Mouse (Mus musculus) G1E (cell line): ENCODE measurements around the gene Atp10a. TPM values are rescaled to one million over a fixed set of nuclear protein-coding genes. Genes with fewer than 3 reads are reported as not detected.

Experiments used
- ATAC-seq: 2 replicates; pipeline ENCODE4 v1.8.0; 2016; ENCODE audit warnings: mild to moderate bottlenecking; ENCODE audit not compliant: insufficient number of reproducible peaks, poor library complexity, low FRiP score, severe bottlenecking; ENCODE audit errors: extremely low read depth
- DNase-seq: peaks from one replicate; pipeline ENCODE4 v3.0.0; 2012; ENCODE audit warnings: low spot score
- H3K27me3 ChIP-seq: 2 replicates; pipeline ENCODE4 v1.6.1; 2012; ENCODE audit warnings: mild to moderate bottlenecking, low read length, inconsistent platforms; ENCODE audit not compliant: insufficient read depth
- H3K36me3 ChIP-seq: replicated peaks from 2 replicates; pipeline ENCODE3; 2012; ENCODE audit warnings: mild to moderate bottlenecking, inconsistent platforms
- H3K4me1 ChIP-seq: 2 replicates; pipeline ENCODE4 v1.6.1; 2012; ENCODE audit warnings: low read depth, low read length, inconsistent platforms, mixed read lengths; ENCODE audit not compliant: insufficient read depth
- H3K4me3 ChIP-seq: 2 replicates; pipeline ENCODE4 v1.5.1; 2012; ENCODE audit warnings: low read depth, mild to moderate bottlenecking, inconsistent platforms, low read length, moderate library complexity, mixed read lengths
- H3K9me3 ChIP-seq: replicated peaks from 2 replicates; pipeline ENCODE4 v1.6.1; 2012; ENCODE audit warnings: inconsistent platforms
- CTCF ChIP-seq: IDR thresholded peaks from 2 replicates; pipeline ENCODE4 v1.5.1; 2012; ENCODE audit warnings: low read depth, low read length, inconsistent platforms, mixed read lengths
- GATA1 ChIP-seq: IDR thresholded peaks from 2 replicates; pipeline ENCODE4 v1.6.1; 2012; ENCODE audit warnings: borderline replicate concordance, low read length, inconsistent platforms, mixed read lengths
- GATA2 ChIP-seq: IDR thresholded peaks from 2 replicates; pipeline ENCODE4 v1.6.1; 2012; ENCODE audit warnings: low read depth, low read length, inconsistent platforms, borderline replicate concordance
- POLR2AphosphoS5 ChIP-seq: IDR thresholded peaks from 2 replicates; pipeline ENCODE4 v1.6.1; 2012; ENCODE audit warnings: low read depth, low read length, inconsistent platforms; ENCODE audit not compliant: insufficient replicate concordance
- TAL1 ChIP-seq: conservative IDR thresholded peaks from 2 replicates; pipeline ENCODE4 v1.6.1; 2012; ENCODE audit warnings: low read depth, low read length, inconsistent platforms, mixed read lengths
- polyA plus RNA-seq: library from polyadenylated mRNA; stranded (reverse); fragments of >175 nt; gene quantifications from 2 replicates; pipeline ENCODE4 v1.2.3, GENCODE M21; 2012
- total RNA-seq, 2 experiments: library from RNA; stranded (forward) in 1 of 2; stranded (reverse) in 1 of 2; fragments of 200-1000 nt in 1 of 2; fragments of >200 nt in 1 of 2; fragmentation: Nextera tagmentation in 1 of 2; gene quantifications; 2 replicates each; pipeline ENCODE4 v1.2.3; 2014 to 2017

Gene Atp10a
- total and polyA plus RNA-seq, 3 experiments: not detected

DNA sequence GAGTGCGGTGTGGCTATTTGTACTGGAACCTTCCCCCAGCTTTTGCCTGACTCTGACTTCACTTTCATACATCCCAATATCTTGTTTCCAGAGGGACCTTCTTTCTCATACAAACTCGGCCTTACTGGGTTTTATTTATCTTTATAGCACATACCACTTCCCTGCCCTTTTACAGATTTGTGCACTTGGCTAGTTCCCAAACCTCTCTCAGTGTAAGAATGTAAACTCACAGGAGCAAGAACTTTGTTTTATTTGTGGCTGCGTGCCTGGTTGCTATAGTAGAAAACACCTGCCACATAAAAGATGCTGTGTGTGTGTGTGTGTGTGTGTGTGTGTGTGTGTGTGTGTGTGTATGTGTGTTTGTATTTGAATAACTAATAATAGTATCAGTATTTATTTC is 37.4 kb downstream of the Atp10a start:
- no peak for ATAC-seq
- no peaks in the 10 kb centered on the region for H3K36me3 ChIP-seq
- no peak for DNase-seq

DNA sequence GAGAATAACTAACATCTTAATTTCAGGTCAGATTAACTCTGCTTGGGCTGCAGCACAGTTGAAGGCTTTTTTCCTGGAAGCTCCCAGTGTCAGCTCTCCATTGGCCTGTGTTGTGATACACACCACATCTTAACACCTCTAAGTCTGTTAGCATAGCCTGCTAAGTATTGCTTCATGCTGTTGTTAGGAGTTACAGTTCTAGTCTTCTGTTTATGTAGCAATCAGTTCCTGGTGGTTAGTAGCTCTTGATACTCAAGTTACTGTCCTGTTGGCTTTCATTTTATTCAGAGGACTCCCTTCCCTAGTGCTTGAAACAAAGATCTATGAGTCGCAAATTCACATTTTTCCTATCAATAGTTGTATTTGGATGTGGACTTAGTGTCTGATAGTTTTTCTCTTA is 39.7 kb downstream of the Atp10a start:
- Histone ChIP-seq H3K36me3 (no peaks in the 10 kb centered on the region), H3K4me3 (no peak overlapping the region), H3K4me1 (no peaks in the 10 kb centered on the region), H3K9me3 (peaks cover 5% of the 10 kb centered on the region; the same call in 1 of the 2 replicates), H3K27me3 (no peaks in the 10 kb centered on the region)
- ATAC-seq: no peak
- TF ChIP-seq CTCF (no peak), POLR2AphosphoS5 (no peak), GATA1 (no peak), TAL1 (no peak), GATA2 (no peak)
- DNase-seq: no peak

More for the DNA sequence above, 37.4 kb downstream of the Atp10a start:
- no peak for TF ChIP-seq CTCF
- no peak for TF ChIP-seq GATA1
- TF ChIP-seq TAL1: no peak
- TF ChIP-seq POLR2AphosphoS5: no peak
- TF ChIP-seq GATA2: no peak
- H3K4me1 ChIP-seq: no peaks in the 10 kb centered on the region
- peaks cover 9% of the 10 kb centered on the region for H3K9me3 ChIP-seq
- H3K27me3 ChIP-seq: no peaks in the 10 kb centered on the region
- H3K4me3 ChIP-seq: no peak overlapping the region

DNA sequence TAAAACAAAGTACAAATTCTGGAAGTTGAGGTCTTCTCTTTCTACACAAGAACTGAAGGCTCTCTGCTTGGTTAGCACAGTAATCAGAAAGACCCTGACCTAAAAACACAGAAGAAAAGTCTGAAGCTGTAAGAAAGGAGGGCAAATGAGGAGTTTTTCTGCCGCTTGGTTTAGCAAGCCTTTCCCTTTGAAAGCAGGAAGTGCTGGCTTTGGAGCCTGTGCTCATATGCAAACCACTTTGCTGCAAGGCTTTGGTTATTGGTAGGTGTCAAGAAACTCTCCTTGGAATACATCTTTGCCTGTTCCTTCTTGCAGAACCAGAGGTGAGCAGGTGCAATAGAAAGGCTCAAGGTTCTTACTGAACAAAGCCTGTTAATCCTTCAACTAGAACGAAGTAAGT is 41.1 kb downstream of the Atp10a start:
- H3K4me1 ChIP-seq: no peaks in the 10 kb centered on the region
- no peak overlapping the region for H3K4me3 ChIP-seq
- no peaks in the 10 kb centered on the region for H3K27me3 ChIP-seq
- H3K9me3 ChIP-seq: peaks cover 3% of the 10 kb centered on the region; the same call in 1 of the 2 replicates
- H3K36me3 ChIP-seq: no peaks in the 10 kb centered on the region
- no peak for TF ChIP-seq TAL1
- TF ChIP-seq GATA2: no peak
- TF ChIP-seq POLR2AphosphoS5: no peak
- TF ChIP-seq GATA1: no peak
- no peak for TF ChIP-seq CTCF
- DNase-seq (no peak), ATAC-seq (no peak)

DNA sequence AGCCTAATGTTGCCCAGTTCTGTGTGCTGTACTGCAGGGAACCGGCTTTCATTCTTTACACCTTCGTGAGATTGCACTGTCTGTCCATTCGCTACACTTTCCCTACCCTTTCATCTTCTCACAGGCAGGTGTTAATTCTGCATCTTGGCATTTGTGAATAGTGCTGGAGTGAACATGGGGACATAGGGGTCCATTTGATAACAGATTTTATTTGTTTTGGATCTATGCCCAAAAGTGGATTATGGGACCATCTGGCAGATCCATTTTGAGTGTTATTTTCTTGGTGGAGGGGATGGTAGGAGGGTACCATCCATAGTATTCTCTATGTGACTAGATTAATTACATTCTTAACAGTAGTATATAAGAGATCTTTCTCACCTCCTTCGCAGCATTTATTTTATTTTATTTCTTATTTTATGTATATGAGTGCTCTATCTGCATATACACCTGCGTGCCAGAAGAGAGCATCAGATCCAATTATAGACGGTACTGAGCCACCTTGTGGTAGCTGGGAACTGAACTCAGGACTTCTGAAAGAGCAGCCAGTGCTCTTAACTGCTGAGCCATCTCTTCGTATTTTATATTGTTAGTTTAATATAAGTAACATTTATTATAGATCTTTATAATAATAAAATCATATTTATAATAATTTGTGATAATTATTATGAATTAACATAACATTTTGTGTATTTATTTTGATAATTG is 42.9 kb downstream of the Atp10a start:
- Histone ChIP-seq H3K4me1 (no peaks in the 10 kb centered on the region), H3K4me3 (no peak overlapping the region), H3K9me3 (peaks cover 8% of the 10 kb centered on the region; the same call in 1 of the 2 replicates), H3K36me3 (no peaks in the 10 kb centered on the region), H3K27me3 (no peaks in the 10 kb centered on the region)
- DNase-seq (no peak), ATAC-seq (no peak)
- TF ChIP-seq POLR2AphosphoS5 (no peak), TAL1 (no peak), GATA1 (no peak), CTCF (no peak), GATA2 (no peak)

DNA sequence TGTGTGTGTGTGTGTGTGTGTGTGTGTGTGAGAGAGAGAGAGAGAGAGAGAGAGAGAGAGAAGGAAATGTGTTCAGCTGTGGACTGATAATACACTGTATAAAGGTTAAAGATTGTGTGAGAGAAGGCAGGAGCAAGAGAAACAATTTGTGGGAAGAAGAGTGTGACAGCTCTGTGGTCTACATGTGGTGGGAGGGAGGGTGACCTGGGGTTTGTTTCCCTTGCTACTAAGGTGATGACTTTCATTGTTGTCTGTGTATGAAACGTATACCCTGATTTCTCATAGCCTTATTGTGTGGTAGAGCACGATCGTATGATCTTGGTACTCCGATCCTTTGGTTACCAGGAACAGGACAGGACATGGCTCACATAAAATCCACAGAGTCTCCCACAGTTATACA is 45.3 kb downstream of the Atp10a start:
- no peak overlapping the region for H3K4me3 ChIP-seq
- no peaks in the 10 kb centered on the region for H3K27me3 ChIP-seq
- no peak for DNase-seq
- no peak for TF ChIP-seq GATA2
- TF ChIP-seq POLR2AphosphoS5: no peak
- TF ChIP-seq TAL1: no peak
- no peaks in the 10 kb centered on the region for H3K4me1 ChIP-seq
- H3K9me3 ChIP-seq: peaks cover 8% of the 10 kb centered on the region; the same call in 1 of the 2 replicates
- ATAC-seq: no peak
- no peaks in the 10 kb centered on the region for H3K36me3 ChIP-seq

- no peaks in the 10 kb centered on the region for H3K4me1 ChIP-seq
- DNase-seq (no peak), ATAC-seq (no peak)
- no peak overlapping the region for H3K4me3 ChIP-seq
- no peaks in the 10 kb centered on the region for H3K36me3 ChIP-seq
- H3K27me3 ChIP-seq: no peaks in the 10 kb centered on the region
- peaks cover 5% of the 10 kb centered on the region; the same call in 1 of the 2 replicates for H3K9me3 ChIP-seq
- TF ChIP-seq GATA2: no peak
- no peak for TF ChIP-seq TAL1
- no peak for TF ChIP-seq GATA1
- no peak for TF ChIP-seq POLR2AphosphoS5
- no peak for TF ChIP-seq CTCF
Observed at GRCm38 (mm10) chr7:58705158-58705557, 49.2 kb downstream of the Atp10a start.
